Mouse (Mus musculus) gastrocnemius, adult 18-20 months (tissue): Measurements from ENCODE around the gene Rbm4b. TPM values are rescaled to one million over a fixed set of nuclear protein-coding genes. Genes with fewer than 3 reads are reported as not detected.
A peak's percentile ranks its signal among the peaks of the same experiment; 100 is the strongest.
"Not testable (repeated sequence)": the region's sequence is repeated elsewhere in the genome, so short reads cannot be mapped to it uniquely, and the experiment has no call there.

Source experiments
- DNase-seq: peaks from one replicate; pipeline ENCODE4 v3.0.0; 2021; ENCODE audit warnings: low spot score
- total RNA-seq, 2 experiments: library from RNA; stranded (reverse); gene quantifications; 2 replicates each; pipeline ENCODE4 v1.2.3; 2021

Gene Rbm4b
- total RNA-seq, 2 experiments from 2014 or later, result 2.3 to 2.7 TPM

- no peak for DNase-seq
These were observed 12.3 kb upstream of the Rbm4b start for GRCm38 (mm10) chr19:4744026-4744425.

GRCm38 (mm10) chr19:4745057-4745456 lies 11.2 kb upstream of the Rbm4b start:
- no peak for DNase-seq

- DNase-seq, result no peak
These were observed 10.6 kb upstream of the Rbm4b start for GRCm38 (mm10) chr19:4745681-4746080.

- peak; percentile 47 for DNase-seq
These were observed 9.7 kb upstream of the Rbm4b start for GRCm38 (mm10) chr19:4746611-4747010.

GRCm38 (mm10) chr19:4747631-4748312 lies 8.5 kb upstream of the Rbm4b start:
- no peak for DNase-seq

- no peak for DNase-seq
These were observed 7.8 kb upstream of the Rbm4b start for GRCm38 (mm10) chr19:4748493-4748892.

GRCm38 (mm10) chr19:4749975-4750374 lies 6.3 kb upstream of the Rbm4b start:
- no peak for DNase-seq

- DNase-seq, result peak; percentile 92
These were observed 618 bp upstream of the Rbm4b start for GRCm38 (mm10) chr19:4755565-4756192.

GRCm38 (mm10) chr19:4756921-4757320 lies 624 bp downstream of the Rbm4b start:
- no peak for DNase-seq

- not testable (repeated sequence) for DNase-seq
These were observed 4.2 kb downstream of the Rbm4b start for GRCm38 (mm10) chr19:4760544-4760943.

- no peak for DNase-seq
These were observed 6.6 kb downstream of the Rbm4b start for GRCm38 (mm10) chr19:4762876-4763275.

- no peak for DNase-seq
These were observed 11.3 kb downstream of the Rbm4b start for GRCm38 (mm10) chr19:4767507-4768148.

- DNase-seq, result no peak
These were observed 16.5 kb downstream of the Rbm4b start for GRCm38 (mm10) chr19:4772785-4773184.

GRCm38 (mm10) chr19:4782891-4783290 lies 26.6 kb downstream of the Rbm4b start:
- no peak for DNase-seq

GRCm38 (mm10) chr19:4785206-4785605 lies 28.9 kb downstream of the Rbm4b start:
- DNase-seq, result no peak

- DNase-seq, result no peak
These were observed 30.0 kb downstream of the Rbm4b start for GRCm38 (mm10) chr19:4786313-4786712.

- no peak for DNase-seq
These were observed 37.1 kb downstream of the Rbm4b start for GRCm38 (mm10) chr19:4793281-4793830.

- peak; percentile 99 for DNase-seq
These were observed 37.6 kb downstream of the Rbm4b start, which contains the start of gene Rbm4 for GRCm38 (mm10) chr19:4793831-4794422. TSS of gene Rbm4 (minus strand) at chr19:4793901.

GRCm38 (mm10) chr19:4795929-4796328 lies 39.6 kb downstream of the Rbm4b start:
- DNase-seq, result no peak

GRCm38 (mm10) chr19:4797846-4798245 lies 41.5 kb downstream of the Rbm4b start:
- DNase-seq, result no peak

- DNase-seq, result no peak
These were observed 42.8 kb downstream of the Rbm4b start for GRCm38 (mm10) chr19:4799083-4799482.

- no peak for DNase-seq
These were observed 46.4 kb downstream of the Rbm4b start for GRCm38 (mm10) chr19:4802691-4803091.
